Mouse (Mus musculus) activated CD4-positive, CD25-positive, alpha-beta regulatory T cell (primary cell): ENCODE measurements around the gene Nme6. TPM values are rescaled to one million over a fixed set of nuclear protein-coding genes. Genes with fewer than 3 reads are reported as not detected.

Experiments
- polyA plus RNA-seq, 2 experiments: library from polyadenylated mRNA; unstranded; fragments of 100-300 nt; shearing (Covaris generic); gene quantifications; one replicate each; pipeline ENCODE4 v1.2.1; 2017

Gene Nme6
- polyA plus RNA-seq: 10 to 100 TPM in 1 of 2 experiments, 1 to 10 TPM in 1; 7.5 to 18.2 TPM

DNA sequence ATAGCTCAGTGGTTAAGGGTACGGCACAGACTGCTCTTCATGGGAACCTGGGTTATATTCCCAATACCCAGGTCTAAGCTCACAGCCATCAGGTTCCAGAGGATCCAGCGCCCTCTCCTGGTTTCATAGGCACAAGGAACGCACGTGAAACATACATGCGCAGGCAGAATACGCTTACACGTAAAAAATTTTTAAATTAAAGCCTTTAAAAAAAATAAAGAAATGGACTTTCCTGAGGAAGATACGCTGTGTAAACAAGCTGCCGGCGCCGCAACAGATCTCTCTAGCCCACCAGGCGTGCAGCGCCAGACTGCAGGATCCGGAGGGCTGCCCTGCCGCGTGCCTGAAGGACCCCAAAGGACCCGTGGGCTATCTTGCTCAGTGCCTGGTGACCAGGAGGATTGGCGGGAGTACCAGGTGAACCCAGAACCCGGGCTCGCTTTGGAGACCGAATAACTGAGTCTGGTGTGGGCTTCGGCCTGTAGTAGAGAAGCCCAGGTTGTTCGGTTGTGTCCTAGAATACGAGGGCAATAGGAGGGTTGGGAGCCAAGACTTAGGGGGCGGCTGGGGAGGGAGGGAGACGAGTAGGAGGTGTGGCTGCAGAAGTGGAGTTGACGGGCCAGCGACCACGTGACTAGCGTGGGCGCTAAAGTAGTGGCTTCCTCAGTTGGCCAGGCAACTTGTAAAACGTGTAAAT is at the start of gene Nme6:
Gene Nme6, plus strand, starts transcription at position 359 of the 697 bp plus-strand sequence.

DNA sequence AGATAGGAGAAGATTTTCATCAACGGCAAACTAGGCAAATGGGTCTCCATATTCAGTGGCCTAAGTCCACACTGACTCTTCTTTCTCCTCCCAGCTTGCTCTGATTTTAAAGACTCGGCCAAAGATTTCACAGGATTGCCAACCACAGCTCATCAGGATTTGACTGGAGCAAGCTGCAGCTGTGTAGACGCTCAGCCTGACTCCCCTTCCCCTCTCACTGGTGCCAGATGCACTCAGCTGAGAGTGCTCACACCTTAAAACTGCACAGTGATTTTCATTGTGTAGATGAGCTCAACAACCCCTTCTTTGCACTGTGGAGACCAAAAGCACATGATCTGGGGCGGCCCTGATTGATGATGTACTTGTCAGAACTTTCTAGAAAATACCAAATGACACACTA is 42.0 kb upstream of the Nme6 start, which contains the start of gene Fbxw27:
Gene Fbxw27, minus strand, starts transcription at position 101 of the 400 bp plus-strand sequence.

DNA sequence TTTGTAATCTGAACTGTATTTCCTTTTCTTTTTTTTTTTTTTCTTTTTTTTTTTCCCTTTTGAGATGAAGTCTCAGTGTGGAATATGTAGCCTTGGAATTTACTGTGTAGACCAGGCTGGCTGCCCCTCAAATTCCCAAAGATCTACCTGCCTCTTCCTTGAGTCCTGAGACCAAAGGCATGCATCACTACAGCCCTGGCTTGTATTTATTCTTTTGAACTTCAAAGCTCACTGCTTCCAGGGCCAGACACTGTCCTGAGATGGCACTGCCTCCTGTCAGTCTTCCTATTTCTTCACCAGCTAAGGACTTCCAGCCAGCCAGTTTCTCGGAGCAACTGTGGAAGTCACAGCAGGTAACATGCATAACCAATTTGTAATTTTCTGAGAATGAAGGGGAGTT is 20.6 kb upstream of the Nme6 start, which contains the start of gene Spink8:
Gene Spink8, plus strand, starts transcription at position 301 of the 400 bp plus-strand sequence.

DNA sequence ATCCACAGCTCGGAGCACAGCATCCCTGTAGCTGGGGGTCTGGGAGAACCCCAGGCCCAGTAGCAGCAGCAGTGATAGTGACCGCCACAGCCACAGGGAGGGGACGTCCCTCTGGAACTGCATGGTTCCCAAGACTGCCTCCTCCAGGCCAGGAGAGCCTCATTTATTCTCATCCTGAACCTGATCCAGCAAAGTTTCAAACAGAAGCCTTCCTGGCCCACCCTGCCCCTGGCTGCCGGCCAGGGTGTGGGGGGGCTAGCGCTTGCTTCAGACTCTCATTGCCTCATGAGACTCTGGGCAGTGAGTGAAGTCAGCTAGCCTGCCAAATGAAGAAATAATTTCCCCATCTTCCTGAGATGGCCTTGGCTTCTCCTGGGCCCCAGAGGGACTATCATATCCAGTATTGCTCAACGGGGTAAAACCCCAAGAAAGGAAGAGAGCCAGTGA is 16.8 kb downstream of the Nme6 start, which contains the start of gene Camp:
Gene Camp, minus strand, starts transcription at position 306 of the 447 bp plus-strand sequence.

DNA sequence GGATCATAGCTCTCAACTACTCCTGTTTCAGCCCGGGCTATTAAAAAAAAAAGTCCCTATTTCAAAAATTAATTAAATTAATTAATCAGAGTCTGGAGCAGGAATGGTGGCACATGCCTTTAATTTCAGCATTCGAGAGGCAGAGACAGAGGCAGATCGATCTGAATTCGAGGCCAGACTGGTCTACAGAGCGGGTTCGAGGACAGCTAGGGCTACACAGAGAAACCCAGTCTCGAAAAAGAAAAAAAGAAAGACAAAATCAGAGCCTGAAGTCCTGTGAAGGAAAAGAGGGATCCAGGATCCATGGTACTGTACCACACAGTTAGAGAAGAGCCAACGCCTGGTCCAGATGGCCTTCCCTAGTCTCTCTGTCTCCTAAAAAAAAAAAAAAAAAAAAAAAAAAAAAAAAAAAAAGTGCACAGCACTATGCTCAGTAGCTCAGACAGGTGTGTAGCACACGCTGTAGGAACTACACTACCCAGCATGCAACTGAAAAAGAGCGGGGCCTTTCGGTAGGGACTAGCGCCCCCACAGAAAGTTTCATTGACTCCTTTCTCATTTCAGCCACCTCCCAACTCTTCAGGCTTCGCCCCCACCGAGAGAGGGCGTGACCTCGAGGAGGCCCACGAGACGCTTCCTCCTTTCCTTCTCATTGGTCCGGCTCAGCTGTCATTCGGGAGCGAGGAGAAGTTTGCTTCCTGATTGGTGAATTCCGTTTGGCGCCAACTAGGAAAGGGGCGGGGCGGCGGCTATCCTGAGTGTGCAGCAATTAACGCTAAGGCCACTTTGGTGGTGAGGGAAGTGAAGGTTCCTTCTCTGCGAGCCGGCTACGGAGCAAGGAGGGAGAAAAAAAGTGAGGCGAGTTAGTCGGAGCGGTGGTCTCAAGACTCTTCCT is 42.5 kb downstream of the Nme6 start, which contains the start of gene Cdc25a:
Gene Cdc25a, plus strand, starts transcription at position 783 of the 895 bp plus-strand sequence.

Other genes starting within 250 kb of the Nme6 start
- gene Fbxw24, start 206.7 kb upstream of the Nme6 start, polyA plus RNA-seq: not detected
- gene Fbxw25, start 168.1 kb upstream of the Nme6 start, polyA plus RNA-seq: not detected
- gene Fbxw18, start 130.0 kb upstream of the Nme6 start, polyA plus RNA-seq: not detected
- not detected for gene Fbxw26, start 86.7 kb upstream of the Nme6 start, polyA plus RNA-seq
- not detected for gene Fbxw27, start 42.1 kb upstream of the Nme6 start, polyA plus RNA-seq
- gene Spink8, start 20.5 kb upstream of the Nme6 start, polyA plus RNA-seq: not detected
- gene Camp, start 16.9 kb downstream of the Nme6 start, polyA plus RNA-seq: not detected
- 10 to 100 TPM; 16.2 to 20.2 TPM for gene Cdc25a, start 42.8 kb downstream of the Nme6 start, polyA plus RNA-seq
- 10 to 100 TPM; 42.0 to 68.0 TPM for gene Map4, start 98.7 kb downstream of the Nme6 start, polyA plus RNA-seq